Mouse (Mus musculus) neural tube, embryonic 10.5 days (tissue): Measurements from ENCODE around the gene Arhgef28.

Source experiments
- DNase-seq: peaks from one replicate; pipeline ENCODE4 v3.0.0-alpha.2; 2017; ENCODE audit warnings: low spot score; ENCODE audit errors: extremely low spot score

Arhgef28 gene

DNA sequence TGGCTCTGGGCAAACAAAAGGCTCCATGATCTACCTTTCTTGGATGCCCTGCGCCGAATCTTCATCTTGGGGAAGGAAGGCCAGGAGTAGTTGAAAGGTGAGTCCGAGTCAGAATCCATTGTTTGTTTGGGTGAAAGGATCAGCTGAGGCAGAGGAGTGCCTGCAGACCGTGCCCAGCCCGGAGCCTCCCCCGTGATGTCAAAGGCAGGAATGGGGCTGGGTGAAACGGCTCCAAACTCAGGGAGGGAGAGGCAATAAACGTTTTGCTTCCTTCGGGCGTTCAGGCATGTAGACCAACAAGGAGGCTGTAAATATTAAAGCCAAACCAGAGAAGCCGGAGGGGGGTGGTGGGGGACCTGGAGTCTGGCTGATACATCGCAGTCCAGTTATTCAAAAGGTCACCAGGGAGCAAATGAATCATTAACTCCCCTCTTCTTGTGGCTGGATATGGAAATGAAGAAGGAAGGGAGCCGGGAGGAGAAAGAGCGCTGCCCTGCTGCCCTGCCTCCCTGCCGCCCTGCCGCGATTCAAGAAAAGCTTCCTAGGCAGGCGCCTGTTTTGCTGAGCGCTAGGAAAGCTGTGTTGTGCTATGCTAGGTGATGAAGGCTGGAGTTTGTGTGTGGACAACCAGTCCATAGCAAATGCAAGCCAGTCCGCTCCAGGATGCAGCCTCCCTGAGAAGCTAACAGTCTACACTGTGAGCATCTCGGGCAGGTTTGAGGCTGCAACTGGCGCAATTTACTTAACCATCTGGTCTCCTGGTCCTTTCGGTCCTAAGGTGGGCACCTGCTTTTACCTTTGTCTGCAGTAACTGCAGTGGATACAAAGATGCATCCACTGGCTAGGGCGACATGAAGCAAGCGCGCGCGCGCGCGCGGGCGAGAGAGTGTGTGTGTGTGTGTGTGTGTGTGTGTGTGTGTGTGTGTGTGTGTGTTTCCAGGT, 190.0 kb downstream of the Arhgef28 start:
- DNase-seq = peak; percentile 66

DNA sequence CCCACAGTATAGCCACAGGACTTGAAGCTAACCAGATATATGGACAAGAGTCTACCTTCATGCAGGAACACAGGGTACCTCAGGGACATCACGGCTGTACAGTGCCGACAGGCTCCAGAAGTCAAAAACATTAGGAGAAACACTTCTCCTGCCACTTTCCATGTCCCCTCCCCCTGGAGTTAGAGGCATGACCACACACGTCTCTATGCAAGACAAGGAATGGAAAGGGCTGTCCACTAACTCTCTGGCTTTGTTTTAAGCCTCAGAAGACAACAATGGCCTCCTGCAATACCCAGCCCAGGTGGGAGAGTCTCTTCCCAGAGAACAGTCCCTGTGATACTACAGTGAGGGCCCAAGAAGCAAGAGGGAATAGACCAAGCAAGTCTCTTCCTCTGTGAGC, 191.3 kb downstream of the Arhgef28 start:
- no peak for DNase-seq

DNA sequence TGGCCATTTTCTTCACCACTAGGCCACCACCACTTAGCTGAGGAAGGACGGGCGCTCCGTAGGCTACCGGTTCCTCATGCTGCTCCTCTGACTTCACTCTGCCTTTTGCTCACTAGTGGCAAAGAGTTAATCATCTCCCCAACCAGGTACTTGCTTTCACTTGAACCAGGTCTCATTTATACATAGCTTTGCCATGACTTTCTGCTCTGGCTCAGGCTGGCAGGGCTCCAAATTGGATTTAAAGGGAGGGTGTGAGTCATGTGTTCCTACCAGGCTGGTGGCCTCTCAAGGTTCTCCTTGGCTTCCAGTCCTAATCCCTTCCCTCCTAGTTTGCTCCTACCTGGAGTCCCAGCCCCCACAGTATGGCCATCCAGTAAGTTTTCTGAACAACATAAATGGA, 192.5 kb downstream of the Arhgef28 start:
- no peak for DNase-seq

DNA sequence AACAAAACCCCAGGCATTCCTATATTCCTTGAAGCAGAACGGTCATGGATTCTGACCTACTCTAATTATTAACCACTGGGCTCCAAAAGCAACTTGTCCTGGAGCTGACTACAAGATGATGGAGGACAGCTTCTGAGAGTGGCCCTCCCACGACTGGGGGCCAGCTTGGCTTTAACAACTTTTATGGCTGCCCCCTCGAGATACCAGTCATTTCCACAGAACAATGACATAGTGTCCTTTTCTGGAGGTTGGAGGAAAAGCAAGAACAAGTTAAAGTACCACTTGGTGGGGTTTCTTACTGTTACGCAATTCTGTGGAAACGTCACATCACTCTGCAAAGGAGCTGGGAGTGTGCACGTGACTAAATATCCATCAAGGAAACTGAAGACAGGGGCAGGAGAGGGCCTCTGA, 194.3 kb downstream of the Arhgef28 start:
- no peak for DNase-seq

DNA sequence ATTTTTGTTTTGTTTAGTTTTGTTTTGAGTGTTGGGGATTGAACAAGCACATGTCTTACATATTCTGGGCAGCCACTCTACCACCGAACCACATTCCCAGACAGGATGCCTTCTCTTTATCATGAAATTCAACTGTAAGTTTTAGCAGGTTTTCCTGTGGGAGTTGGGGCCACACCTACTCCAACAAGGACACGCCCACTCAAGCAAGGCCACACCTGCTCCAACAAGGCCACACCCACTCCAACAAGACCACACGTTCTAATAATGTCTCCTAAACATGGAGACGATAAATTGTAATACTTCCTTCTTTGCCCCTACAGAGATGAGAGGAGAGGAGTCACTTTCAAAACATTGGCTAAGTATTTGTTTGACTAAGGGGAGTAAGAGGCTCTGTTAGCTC, 197.2 kb downstream of the Arhgef28 start:
- no peak for DNase-seq

DNA sequence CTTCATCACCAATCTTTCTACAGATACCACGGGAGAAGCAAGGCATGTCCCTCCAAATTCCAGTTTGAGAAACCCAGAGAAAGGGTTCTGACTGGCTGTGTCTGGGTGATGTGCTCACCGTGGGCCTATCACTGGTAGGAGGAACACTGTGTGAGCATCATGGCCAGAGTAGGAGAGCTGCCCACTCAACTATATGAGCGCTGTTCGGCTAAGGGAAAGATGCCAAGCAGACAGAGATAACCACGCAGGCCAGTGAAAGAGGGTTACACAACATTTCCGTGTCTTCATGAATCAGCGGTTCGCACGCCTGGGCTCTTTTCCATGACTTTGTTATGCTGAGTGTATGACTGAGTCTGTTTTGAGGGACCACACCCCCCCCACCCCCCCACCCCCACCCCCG, 197.7 kb downstream of the Arhgef28 start:
- no peak for DNase-seq

DNA sequence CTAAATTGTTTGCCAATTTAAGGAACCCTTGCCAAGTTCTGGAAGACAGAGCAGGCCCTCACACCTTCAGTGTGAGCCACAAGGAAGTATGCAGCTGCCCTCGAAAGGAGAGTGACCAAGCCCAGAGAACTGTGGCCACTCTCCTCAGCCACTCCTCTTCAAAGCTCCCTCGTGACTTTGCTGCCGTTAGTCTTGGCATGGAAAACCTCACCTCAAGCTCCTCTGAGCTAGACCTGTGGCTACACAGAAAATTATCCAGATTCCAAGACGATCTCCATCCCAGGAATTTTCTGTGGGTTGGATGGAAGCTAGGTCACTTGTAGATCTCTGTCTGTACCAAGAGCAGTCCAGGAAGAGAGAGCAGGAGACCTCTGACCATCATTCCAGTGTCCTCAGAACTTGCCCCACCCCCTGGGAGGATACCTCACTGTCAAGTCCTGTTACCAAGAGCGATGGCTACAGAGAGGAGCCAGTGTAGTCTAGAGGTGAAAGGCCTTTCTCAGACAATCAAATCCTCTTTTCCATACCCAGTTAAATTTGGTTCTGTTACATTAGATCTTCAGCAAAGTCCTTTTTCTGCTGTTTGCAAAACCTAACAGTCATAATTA, 200.5 kb downstream of the Arhgef28 start:
- no peak for DNase-seq

DNA sequence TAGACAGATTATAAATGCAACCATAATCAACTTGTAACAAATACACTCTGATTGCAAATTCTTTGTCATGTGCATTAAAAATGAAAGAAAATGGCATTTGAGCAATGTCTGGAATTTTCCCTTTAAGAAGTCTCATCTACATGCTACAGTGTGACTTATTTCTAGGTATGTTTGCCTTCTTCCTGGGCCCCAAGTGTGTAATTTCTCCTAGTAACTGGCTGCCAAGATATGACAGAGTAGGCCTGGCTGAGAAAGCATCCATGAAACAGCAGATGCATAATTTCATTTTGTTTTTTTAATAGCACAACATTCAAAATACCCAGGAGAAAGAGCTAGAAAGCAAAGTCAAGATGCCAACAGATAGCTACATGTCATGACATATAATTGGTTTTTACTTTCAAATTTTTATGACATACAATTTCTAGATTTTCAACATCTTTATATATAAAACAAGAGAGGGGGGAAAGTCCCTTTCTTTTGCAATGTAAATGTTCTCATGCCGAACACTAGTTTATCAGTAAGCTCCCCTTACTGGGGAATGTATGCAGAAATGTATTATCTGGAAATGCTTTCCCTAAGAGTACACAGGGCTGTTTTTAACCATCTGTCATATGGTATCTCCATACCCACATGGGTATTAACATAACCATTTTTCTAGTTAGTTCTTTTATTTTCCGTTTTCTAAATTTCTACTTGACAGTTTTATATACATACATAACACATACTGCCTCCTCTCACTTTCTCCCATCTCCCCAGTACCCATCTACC, 201.4 kb downstream of the Arhgef28 start:
- no peak for DNase-seq

DNA sequence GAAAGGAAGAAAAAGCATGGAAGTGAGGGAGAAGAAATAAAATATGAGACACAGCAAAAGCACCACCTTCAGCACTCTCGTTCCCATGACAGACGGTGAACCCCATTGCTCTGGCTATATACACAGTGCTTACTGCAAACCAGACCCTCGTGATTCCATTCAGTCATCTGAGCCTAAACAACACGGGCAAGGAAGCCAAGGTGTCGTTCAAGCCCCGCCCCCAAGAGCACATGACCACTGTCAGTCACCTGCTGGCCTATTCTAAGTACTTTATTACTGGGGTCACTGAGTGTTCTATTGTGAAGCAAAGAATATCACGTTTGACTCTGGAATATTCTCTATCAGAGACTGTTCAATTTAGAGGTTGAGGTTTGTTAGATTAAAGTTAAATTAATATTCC, 202.5 kb downstream of the Arhgef28 start:
- DNase-seq = no peak

DNA sequence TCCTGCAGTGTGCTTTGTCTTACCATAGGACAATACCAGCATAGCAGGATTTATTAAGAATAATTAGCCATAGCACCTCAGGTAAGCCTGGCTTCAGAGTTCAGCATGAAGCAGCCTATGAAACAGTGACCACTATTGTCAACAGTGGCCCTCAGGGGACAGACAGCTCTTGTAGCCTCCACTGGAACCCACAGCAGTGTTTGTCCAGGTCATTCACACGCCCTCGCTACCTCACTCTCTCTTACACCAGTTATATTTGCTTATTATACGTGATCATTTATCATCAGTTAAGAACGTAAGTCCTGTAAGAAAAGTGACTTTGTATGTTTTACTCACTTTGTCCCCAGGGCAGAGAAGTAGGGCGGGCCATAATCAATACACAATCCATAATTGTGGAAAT, 203.6 kb downstream of the Arhgef28 start:
- DNase-seq = no peak

DNA sequence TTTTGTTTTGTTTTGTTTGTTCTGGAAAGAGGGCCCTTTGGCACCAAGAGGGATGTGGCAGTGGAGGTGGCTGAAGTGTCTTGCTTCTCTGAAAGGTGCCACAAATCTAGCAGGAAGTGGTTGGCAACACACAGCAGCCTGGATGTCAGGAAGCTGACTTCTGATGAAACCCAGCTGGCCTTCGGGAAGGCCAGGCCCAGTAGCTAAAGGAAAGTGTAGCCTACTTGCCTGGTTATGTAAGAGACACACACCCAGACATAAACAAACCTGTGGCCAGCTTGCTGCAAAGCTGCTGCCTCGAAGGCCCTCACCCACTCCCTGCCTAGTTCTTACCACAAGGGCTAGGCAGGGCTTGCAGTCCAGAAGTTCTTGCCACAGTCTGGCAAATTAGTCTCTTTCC, 204.1 kb downstream of the Arhgef28 start:
- no peak for DNase-seq

DNA sequence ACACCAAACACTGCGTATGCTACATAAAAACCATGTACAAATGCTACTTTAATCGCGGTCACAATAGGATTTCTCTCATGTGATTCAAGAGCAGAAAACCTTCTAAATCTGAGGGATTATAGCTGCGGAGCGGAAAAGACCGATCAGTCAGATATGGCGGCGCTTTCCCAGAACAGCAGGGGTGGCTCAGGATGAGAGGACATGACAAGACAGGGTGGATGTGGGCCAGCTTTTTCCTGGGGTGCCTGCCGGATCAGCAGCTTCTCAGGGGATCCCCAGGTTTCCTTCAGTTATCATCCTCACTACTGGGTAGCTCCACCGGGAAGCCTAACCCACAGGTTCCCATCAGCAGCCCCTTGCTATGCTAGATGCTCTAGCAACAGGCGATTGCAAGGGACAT, 204.5 kb downstream of the Arhgef28 start:
- DNase-seq = no peak

DNA sequence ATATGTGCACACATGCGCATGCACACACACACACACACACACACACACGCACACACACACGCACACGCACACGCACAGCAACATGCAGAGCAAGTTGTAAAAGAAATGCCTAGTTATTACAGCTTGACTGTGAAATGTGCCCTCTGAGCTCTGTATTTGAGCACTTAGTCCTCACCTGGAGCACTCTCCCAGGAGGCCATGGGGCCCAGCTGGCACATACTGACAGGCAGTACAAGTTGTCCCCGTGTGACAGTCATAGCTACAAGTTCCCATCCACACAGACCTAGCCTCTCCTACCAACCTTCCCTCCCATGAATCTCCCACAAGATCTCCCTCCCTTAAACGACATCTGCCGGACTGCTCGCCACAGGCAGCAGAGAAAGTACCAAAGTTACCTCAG, 205.4 kb downstream of the Arhgef28 start:
- no peak for DNase-seq

DNA sequence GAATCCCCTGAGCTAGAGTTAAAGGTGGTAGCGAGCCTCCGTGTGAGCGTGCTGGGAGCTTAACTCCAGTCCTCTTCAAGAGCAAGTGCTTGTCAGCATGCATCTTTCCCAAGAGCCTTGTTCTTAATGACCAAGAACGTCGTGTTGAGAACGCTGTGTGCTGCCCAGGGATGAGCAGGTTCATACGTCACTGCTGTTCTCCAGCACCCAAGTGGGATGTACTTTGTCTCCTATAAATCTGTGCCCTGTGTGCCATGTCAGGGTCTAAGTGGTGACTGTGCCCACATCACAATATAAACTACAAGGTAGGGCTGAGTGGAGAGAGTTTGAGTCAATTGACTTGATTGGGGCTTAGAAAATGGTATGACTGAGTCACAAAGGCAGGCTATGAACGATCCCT, 207.1 kb downstream of the Arhgef28 start:
- peak; percentile 26 for DNase-seq

DNA sequence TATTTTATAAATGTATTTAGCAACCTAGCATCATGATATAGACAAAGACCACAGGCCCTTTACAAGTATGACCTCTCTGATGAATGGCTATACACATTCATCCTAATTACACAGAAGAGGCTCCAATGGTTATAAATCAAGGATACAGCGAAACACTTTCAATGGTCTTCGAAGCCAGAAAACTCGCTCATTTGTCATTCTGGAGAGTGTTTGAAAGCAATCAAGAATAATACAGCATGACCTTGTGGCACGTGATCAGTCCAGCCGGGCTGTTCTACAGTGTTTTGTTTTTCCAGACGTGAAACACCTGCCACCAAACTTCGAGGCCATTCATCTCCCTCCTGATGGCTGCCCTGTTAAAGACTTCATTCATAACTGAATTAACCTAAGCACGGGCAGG, 207.7 kb downstream of the Arhgef28 start:
- DNase-seq = peak; percentile 36

DNA sequence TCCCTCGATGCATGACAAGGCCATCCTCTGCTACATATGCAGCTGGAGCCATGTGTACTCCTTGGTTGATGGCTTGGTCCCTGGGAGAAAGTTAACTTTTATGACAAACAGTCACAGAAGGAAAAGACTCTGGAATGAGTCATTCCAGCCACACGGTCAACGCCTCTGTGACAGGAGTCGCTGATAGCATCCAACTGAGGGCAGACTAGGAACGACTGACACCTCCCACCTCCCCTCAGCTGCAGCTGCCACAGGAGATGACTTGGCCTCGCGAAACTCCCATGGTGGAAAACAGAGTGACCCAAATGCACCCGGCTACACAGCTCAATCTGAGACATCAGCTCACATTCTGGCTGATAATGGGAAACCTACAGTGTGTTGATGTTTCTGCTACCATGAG, 215.3 kb downstream of the Arhgef28 start:
- DNase-seq = no peak

DNA sequence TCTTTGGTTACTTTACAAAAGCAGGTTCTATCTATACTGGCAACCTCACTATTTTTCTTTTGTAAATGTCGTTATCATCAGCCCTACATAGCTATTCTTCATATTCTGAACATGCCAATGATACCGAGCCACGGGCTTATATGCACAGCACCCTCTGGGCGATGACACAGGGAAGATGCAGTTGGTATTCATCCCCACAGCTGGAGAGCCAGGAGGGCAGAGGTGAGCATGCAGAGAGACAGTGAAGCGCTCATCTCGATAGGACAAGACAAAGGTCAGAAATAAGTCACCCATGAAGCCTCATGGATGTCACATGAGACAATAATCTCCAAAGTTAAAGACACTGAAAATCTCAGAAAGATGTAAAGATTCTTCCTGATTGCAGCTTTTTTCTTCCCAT, 217.4 kb downstream of the Arhgef28 start:
- no peak for DNase-seq

DNA sequence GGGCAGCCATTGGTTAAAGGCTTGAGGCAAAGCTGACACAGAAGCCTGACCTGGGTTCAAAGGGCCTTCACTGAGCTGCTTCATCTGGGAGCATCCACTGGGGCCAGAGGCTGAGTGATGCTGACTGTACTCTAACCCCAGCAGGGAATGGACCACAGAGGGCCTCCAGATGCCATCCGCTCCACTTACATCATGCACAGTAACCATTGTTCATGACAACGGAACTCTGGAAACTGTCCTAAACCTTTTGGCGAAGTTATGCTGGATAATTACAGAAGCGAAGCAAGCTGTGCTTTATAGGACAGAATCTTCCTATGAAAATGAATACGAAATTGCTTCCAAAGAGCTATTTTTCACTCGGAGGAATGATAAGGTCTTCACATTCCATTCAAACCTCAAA, 219.5 kb downstream of the Arhgef28 start:
- no peak for DNase-seq

DNA sequence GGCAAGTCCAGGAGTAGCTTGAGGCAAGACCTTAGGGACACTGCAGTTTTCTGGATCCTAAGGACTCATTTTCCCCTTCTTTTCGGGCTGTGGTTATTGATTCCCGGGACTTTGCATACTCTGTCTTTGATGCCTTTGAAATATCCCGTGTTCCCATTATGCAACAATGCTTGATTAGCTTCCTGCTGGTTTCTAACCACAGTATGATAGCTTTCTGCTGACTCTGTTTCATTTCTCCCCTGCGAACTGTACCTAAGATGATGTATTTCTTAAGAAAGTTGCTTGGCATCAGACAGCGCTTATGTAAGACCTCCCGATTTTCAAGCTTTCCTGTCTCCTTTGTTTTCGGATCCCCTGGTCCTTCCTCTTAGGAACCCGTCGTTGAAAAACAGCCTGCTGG, 229.1 kb downstream of the Arhgef28 start:
- no peak for DNase-seq

DNA sequence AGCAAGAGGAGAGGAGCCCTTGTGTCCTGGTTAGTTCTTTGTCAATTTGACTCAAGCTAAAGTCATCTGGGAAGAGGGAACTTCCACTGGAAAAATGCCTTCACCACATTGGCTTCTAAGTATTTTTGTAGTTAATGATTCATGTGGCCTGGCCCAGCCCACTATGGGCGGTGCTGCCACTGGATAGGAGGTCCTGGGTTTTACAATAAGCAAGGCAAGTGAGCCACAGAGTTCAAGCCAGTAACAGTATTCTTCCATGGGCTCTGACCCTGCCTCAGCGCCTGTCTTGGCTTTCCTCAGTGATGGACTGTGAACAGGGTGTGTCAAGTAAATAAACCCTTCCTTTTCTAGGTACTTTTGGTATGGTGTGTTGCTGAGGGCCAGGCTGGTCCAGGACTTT, 229.6 kb downstream of the Arhgef28 start:
- no peak for DNase-seq

DNA sequence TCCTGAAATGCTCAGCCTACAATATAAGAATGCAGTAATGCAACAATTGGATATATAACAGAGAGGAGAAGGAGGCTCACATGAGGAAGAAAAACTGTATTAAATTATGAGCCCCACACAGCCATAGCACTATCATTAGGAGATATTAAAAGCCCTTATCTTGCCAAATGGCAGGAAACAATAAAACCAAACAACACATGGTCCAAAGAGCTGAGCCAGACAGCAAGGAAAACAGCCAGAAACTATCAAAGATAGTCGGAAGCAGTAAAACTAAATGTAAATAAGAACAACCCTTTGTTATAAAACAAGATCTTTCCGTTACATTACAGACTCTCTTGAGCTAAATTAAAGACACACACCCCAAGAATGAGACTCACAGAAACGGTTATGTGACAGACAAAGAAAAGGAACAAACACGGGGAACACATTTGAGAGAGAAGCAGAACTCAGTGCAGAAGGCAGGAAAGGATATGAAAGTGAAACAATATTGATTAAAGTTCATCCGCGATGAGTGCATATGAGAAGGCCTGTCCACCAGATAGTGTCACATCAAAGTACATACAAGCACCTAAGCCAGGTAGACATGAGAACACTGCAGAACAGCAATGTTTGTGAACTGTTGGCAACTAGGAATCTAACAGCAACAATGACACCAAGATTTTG, 231.6 kb downstream of the Arhgef28 start:
- no peak for DNase-seq

DNA sequence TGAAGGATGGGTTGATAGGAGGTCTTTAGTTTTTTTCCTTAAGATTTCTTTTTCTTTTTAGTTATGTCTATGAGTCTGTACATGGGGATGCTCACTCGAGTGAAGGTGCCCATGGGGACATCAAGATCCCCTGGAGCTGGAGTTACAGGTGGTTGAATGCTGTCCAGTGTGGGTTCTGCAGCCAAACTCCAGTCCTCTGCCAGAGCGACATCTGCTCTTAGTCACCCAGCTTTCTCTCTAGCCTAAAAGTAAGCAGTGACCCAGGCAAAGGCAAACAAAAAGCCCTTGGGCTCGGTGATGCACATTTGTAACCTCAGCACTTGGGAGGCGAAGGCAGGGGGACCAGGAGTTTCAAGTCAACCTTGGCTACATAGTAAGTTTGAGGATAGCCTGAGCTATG, 232.3 kb downstream of the Arhgef28 start:
- DNase-seq = no peak
